Mouse (Mus musculus) T-helper 1 cell (primary cell): ENCODE data around the gene Prg3.

Source experiments
- in situ Hi-C: fragments of 300-600 bp; cut with MboI, MseI; formaldehyde crosslinking; loops from one replicate; pipeline ENCODE4 v1.15.1; 2025; ENCODE audit warnings: high pct_unique_total_duplicates

The Prg3 gene

DNA sequence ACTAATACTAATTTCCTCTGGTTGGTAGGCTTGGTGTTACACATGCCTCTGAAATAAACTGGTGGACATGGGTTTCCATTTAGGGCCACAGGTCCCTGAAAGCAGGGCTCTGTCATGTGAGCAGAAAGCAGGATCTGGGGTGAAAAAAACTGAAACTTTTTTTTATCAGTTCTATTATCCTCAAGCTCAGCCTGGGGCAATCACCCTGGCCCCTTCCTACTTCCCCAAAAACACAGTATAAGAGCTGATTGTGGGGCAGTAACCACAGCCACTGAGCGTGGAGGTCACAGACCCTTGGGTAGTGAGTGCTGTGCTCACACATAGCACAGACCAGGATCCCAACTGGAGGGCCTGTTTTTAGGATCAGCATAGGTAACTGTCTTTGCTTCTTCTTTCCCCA, at the start of gene Prg3:
Gene Prg3 (plus strand): TSS at position 286 of the 400 bp plus-strand sequence.
- in situ Hi-C loops = loop anchor here (25.0 kb wide), 1 partner anchor 1749 kb away; the partner anchor contains the start of gene Olfr1089

- in situ Hi-C loops = no loop called here
These were observed 49.6 kb upstream of the Prg3 start for GRCm38 (mm10) chr2:84938249-84938946.

DNA sequence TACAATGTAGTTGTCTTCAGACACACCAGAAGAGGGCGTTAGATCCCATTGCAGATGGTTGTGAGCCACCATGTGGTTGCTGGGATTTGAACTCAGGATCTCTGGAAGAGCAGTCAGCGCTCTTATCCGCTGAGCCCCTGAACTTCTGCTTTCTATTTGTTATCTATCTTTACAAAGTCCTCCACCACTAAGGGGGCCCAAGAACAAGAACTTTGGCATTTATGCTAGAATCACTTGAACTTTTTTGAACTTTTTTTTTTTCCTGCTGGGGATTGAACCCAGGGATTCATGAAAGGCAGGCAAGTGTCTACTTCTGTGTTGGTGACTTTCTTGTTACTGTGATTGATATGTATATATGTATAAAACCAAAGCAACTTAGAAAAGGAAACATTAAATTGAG, 48.7 kb upstream of the Prg3 start:
- in situ Hi-C loops = no loop called here

DNA sequence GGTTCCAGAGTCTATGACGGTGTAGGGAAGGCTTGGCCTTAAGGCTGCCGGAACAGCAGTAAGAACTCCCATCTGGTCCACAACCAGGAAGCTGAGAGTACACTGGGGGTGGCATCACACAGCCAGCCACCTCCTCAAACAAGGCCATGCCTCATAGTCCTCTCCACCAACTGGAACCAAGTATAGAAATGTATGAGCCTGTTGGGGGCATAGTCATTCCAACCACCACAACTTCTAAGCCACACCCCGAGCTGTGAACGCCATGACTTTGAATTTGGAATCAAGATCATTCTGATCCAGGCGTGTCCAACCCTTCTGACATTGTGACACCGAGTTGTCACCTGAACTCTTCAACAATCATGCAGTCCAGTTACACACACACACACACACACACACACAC, 48.3 kb upstream of the Prg3 start:
- in situ Hi-C loops = loop anchor here (10.0 kb wide), 1 partner anchor 795 kb away; no protein-coding TSS in a partner anchor

DNA sequence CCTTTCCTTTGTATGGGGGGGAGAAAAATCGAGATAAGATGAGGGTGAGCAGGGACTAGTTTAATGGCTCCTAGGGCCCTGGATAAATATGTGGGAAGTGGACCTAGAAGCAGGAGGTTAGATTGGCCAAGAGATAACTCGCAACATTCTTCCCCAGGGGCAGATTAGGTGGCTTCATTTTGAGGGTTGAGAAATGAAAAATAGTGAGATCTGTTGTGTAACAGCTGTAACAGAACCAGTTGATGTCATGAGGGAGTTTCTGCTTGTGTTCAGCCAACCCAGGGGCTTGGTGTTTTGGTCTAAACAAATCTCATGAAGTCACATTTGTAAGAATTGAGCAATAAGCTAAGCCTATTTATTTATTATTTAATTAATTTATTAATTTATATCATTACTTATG, 46.7 kb upstream of the Prg3 start:
- in situ Hi-C loops = loop anchor here (10.0 kb wide), 1 partner anchor 797 kb away; no protein-coding TSS in a partner anchor

GRCm38 (mm10) chr2:84941795-84942194, 46.2 kb upstream of the Prg3 start:
- in situ Hi-C loops = loop anchor here (10.0 kb wide), 1 partner anchor 797 kb away; no protein-coding TSS in a partner anchor

DNA sequence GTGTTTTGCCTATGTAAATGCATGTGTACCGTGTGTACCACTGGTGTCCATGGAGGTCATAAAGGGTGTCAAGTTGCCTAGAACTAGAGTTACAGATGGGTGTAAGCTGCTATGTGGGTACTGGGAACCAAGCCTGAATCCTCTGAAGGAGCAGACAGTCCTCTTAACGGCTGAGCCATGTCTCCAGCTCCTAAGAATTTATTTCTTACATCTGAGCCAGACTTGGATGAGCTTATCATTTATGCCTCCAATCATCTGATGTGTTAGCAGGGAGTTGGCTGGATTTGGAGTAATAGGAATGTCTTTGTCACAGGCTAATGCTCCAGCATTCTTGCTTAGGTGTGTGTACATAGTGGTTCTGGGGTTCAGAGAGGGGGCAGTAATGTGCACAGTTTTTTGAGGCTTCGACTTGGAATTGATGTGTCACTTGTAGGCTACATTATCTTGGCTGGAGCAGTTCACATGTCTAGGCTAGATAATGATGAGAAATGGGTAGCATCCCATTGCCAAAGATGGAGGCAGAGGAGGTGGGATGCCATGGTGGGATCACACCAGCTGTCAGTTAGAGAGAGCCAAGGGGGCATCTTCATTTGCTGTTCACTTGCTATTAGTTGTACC, 40.8 kb upstream of the Prg3 start:
- in situ Hi-C loops = loop anchor here (10.0 kb wide), 1 partner anchor 802 kb away; no protein-coding TSS in a partner anchor

GRCm38 (mm10) chr2:84948252-84948651, 39.8 kb upstream of the Prg3 start:
- in situ Hi-C loops = loop anchor here (10.0 kb wide), 1 partner anchor 803 kb away; no protein-coding TSS in a partner anchor

GRCm38 (mm10) chr2:84948721-84949120, 39.3 kb upstream of the Prg3 start:
- in situ Hi-C loops = loop anchor here (10.0 kb wide), 1 partner anchor 804 kb away; no protein-coding TSS in a partner anchor

GRCm38 (mm10) chr2:84951027-84951426, 37.0 kb upstream of the Prg3 start:
- in situ Hi-C loops = no loop called here

DNA sequence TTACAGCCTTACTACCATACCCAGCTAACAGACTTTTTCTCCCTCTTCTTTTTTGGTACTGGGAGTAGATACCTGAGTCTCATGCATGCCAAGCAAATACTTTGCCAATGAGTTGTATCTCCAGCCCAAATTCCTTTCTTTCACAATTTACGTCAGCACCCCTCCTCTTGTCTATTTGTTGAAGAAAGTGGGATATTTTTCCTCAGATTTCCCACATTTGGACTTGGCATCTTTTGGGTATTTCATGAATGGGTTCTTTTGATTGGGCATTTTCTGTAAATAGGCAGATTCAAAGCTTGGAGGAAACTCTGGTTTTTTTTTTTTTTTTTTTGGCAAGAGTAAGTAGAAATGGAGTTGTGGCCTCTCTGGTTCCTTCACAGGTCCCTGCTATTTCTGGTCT, 35.8 kb upstream of the Prg3 start:
- in situ Hi-C loops = no loop called here

GRCm38 (mm10) chr2:84952693-84953092, 35.3 kb upstream of the Prg3 start:
- in situ Hi-C loops = no loop called here

DNA sequence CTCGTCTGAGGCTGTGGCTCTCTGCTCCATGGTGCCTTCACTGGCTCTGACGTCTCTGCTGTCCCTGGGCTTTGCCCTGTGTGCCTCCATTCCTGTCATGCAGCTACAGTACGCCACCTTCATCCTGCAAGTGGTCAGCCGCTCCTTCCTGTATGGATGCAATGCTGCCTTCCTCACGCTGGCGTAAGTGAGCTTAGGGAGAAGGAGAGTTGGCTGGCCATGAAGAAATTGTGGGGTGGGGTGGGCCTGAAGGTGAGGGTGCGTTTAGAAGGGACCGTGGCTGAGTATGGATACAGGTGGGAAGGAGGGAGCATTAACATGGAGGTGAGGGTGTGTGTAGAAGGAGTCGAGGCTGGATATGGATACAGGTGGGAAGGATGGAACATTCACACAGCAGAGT, 32.6 kb upstream of the Prg3 start:
- in situ Hi-C loops = no loop called here

DNA sequence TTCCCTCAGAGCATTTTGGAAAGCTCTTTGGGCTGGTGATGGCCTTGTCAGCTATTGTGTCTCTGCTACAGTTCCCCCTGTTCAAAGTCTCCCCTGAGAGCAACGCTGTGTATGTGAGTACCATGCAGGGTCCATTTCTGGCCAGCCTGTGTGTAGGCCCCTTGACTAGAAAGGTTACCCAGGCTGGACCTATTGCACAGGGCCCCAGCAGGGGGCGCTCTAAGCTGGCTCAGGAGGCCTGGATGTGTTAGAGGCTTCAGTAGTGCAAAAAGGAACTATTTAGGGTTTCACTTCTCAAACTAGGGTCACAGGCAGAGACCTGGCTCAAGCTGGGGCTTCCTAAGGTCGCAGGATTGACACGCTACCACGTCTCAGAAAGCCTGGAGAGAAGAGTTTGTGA, 31.7 kb upstream of the Prg3 start:
- in situ Hi-C loops = no loop called here

- in situ Hi-C loops = no loop called here
These were observed 29.3 kb upstream of the Prg3 start for GRCm38 (mm10) chr2:84958588-84959264.

GRCm38 (mm10) chr2:84961300-84961699, 26.7 kb upstream of the Prg3 start:
- in situ Hi-C loops = no loop called here

- in situ Hi-C loops = no loop called here
These were observed 26.1 kb upstream of the Prg3 start for GRCm38 (mm10) chr2:84961901-84962300.

GRCm38 (mm10) chr2:84962906-84963507, 25.0 kb upstream of the Prg3 start:
- in situ Hi-C loops = no loop called here

DNA sequence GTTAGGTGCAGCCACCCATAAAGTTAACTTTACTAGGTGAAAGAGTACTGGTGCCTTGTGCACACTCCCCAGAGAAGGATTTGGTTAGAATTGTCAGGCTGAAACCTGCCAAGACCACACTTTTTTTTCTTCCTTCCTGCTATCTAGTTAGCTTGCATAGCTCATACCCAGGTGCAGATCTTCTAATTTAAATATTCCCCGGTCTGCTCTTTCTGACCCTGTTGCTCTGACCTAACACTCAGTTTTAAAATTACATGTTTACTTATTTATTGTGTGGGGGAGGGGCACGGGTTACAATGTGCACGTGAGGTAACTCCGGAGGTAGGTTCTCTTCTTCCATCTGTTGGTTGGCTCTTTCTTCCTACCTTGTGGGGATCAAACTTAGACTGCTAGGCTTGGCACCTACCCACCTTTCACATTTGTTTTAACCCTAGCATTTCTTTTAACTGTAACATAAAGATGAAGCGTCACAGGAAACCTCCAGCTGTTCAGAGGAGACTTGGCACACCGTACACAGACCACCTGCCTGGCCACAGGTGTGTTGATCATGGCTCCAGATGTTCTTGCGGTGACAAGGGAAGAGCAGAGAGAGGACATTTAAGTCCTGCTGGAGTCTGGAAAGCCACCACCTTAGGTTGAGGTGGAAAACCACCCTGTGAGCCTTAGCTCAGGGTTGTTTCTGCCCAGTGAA, 23.8 kb upstream of the Prg3 start:
- in situ Hi-C loops = no loop called here

- in situ Hi-C loops = no loop called here
These were observed 20.6 kb upstream of the Prg3 start for GRCm38 (mm10) chr2:84967318-84967991.

GRCm38 (mm10) chr2:84975580-84975979, 12.4 kb upstream of the Prg3 start:
- in situ Hi-C loops = loop anchor here (25.0 kb wide), 1 partner anchor 1762 kb away; the partner anchor contains the start of gene Olfr1089
